Comparison of ENCODE assay signal across 25 mouse cellular contexts in the genomic region with DNA sequence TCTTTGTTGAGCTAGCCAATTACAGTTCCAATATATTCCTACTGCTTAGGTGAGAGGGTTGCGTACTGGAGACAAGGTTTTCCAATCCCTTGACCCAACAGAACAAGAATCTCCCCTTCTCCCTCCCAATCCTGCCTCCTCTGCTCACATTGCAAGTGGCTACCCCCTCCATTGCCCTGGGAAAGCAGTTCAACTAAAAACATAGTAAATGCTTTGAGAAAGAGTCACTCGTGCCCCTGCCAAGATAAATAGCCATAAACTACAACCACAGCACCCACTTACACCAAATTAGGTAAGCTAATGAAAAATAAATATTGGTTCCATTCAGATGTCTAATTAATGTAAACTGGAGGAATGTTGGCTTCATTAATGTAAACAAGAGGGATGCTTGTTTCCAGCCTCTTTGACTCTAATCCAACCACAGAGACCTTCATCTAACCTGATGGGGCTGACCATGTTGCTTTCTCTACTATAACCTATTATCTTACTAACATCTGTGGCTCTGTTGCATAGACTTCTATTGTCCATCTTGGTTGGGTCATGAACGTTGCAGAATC. TPM values are rescaled to one million over a fixed set of nuclear protein-coding genes. Genes with fewer than 3 reads are reported as not detected.
A peak's percentile ranks its signal among the peaks of the same experiment; 100 is the strongest.
DNase-seq lines count a peak whose midpoint lies in the region; ATAC-seq and TF ChIP-seq lines count a peak whose summit lies in the region.
"Had no signal": no experiment of that assay in that cellular context is flagged by ENCODE, and none has a peak within 500 bp of the region (broad histone marks: within the 10 kb centered on the region; RNA-seq: fewer than 3 reads in every experiment).

No protein-coding gene starts in this region.

- no peak overlapping the region for H3K4me2 ChIP-seq in limb, embryonic 13.5 days (replicated peaks)
- H3K4me2 ChIP-seq in lung, postnatal 0 days (replicated peaks; ENCODE audit: low read depth, low read length), result no peak overlapping the region

- no peak overlapping the region for H3K9ac ChIP-seq in limb, embryonic 13.5 days
- H3K9ac ChIP-seq in lung, postnatal 0 days (replicated peaks; ENCODE audit: low read depth), result no peak overlapping the region

- no peak for TF ChIP-seq EP300 in lung, postnatal 0 days (IDR thresholded peaks at IDR 0.05)

- in situ Hi-C loops in Patski (cut with MboI; ENCODE audit: low pct_unique_long_range_greater_than_20kb), result no loop called here

- DNase-seq in heart, adult 11 months, result peak; percentile 24
- DNase-seq in heart, postnatal 25 days (ENCODE audit: low spot score), result no peak
- DNase-seq in limb, embryonic 10.5 days (ENCODE audit: low spot score), result no peak
- peak; percentile 96 for DNase-seq in Muller cell, postnatal 12 days (ENCODE audit: inconsistent ontology term)
- peak; percentile 61 for DNase-seq in Patski (ENCODE audit: low read depth, low spot score)
- no peak for DNase-seq in frontal cortex, adult 2 months (ENCODE audit: extremely low spot score in 1 of 2, low spot score in 1 of 2)
- DNase-seq in lung, postnatal 0 days (ENCODE audit: low spot score), result no peak
- DNase-seq: adrenal gland, adult 2 months; adrenal gland, adult 8-10 months; adrenal gland, postnatal 10 days; adrenal gland, postnatal 14 days; adrenal gland, postnatal 25 days; adrenal gland, postnatal 36 days; B cell, adult 2 months; cerebellum, adult 11 months; cerebellum, adult 11-12 months; cerebellum, adult 18-20 months; cerebellum, adult 2 months had no signal

- peak; percentile 44 for ATAC-seq in limb, embryonic 13.5 days (ENCODE audit: low FRiP score, low read depth)
- peak; percentile 90 for ATAC-seq in Patski
- ATAC-seq in lung, postnatal 0 days, result no peak
- ATAC-seq: activated CD4-positive, CD25-positive, alpha-beta regulatory T cell, adult 4 months; CD4-positive, CD25-positive, alpha-beta regulatory T cell, adult 4 months had no signal

- no peak for TF ChIP-seq CTCF in Patski (IDR thresholded peaks at IDR 0.05)
- no peak for TF ChIP-seq CTCF in lung, postnatal 0 days (IDR thresholded peaks at IDR 0.05)

- H3K27me3 ChIP-seq in limb, embryonic 13.5 days, result no peaks in the 10 kb centered on the region
- no peaks in the 10 kb centered on the region for H3K27me3 ChIP-seq in limb, embryonic 10.5 days (ENCODE audit: low read depth, poor library complexity, severe bottlenecking)
- H3K27me3 ChIP-seq in Patski, result no peaks in the 10 kb centered on the region
- no peaks in the 10 kb centered on the region for H3K27me3 ChIP-seq in lung, postnatal 0 days (replicated peaks; ENCODE audit: insufficient read depth, low read length)
- H3K27me3 ChIP-seq: CH12.LX had no signal

- CTCF ChIA-PET in Patski (lab: Charles Lee), result interaction anchor here (0.7 to 1.5 kb wide), 2 partner anchors 7 to 23 kb away, joined by 3 to 4 read pairs; no protein-coding TSS in a partner anchor

- intact Hi-C loops in heart, postnatal 25 days (cut with DNase I), result no loop called here

- no peak overlapping the region for H3K27ac ChIP-seq in limb, embryonic 13.5 days
- H3K27ac ChIP-seq in limb, embryonic 10.5 days, result no peak overlapping the region
- H3K27ac ChIP-seq in lung, postnatal 0 days (ENCODE audit: low read length), result no peak overlapping the region

- no peaks in the 10 kb centered on the region for H3K9me3 ChIP-seq in limb, embryonic 13.5 days
- H3K9me3 ChIP-seq in limb, embryonic 10.5 days (replicated peaks), result no peaks in the 10 kb centered on the region
- no peaks in the 10 kb centered on the region for H3K9me3 ChIP-seq in lung, postnatal 0 days (ENCODE audit: low read length)
- H3K9me3 ChIP-seq: G1E had no signal

- no peaks in the 10 kb centered on the region for H3K4me1 ChIP-seq in limb, embryonic 13.5 days
- no peaks in the 10 kb centered on the region for H3K4me1 ChIP-seq in limb, embryonic 10.5 days
- H3K4me1 ChIP-seq in lung, postnatal 0 days (ENCODE audit: insufficient read depth, low read depth, low read length), result no peaks in the 10 kb centered on the region

- H3K36me3 ChIP-seq in limb, embryonic 13.5 days, result no peaks in the 10 kb centered on the region
- no peaks in the 10 kb centered on the region for H3K36me3 ChIP-seq in limb, embryonic 10.5 days
- H3K36me3 ChIP-seq in lung, postnatal 0 days (ENCODE audit: insufficient read depth, low read length), result no peaks in the 10 kb centered on the region
- H3K36me3 ChIP-seq: G1E had no signal

- WGBS in limb, embryonic 13.5 days, result 72% methylated on average over 3 of the region's 3 CpGs
- 91% methylated on average over 3 of the region's 3 CpGs for WGBS in limb, embryonic 10.5 days
- 73% methylated on average over 3 of the region's 3 CpGs for WGBS in lung, postnatal 0 days

- POLR2A ChIA-PET in Patski (lab: Charles Lee), result no interaction called here

- no peak overlapping the region for H3K4me3 ChIP-seq in limb, embryonic 13.5 days
- no peak overlapping the region for H3K4me3 ChIP-seq in limb, embryonic 10.5 days
- H3K4me3 ChIP-seq in lung, postnatal 0 days (ENCODE audit: low read depth, low read length), result no peak overlapping the region

RNA-seq across cellular contexts. Expression of a gene that starts 21.6 kb away (rescaled TPM):
- under 1 TPM; 0.22 to 0.29 TPM for total RNA-seq in heart, postnatal 25 days (2021)
- polyA plus RNA-seq in limb, embryonic 13.5 days (2015; fragmentation: Nextera tagmentation; extraction: Ambion mirVana), result 14.3 and 17.9 TPM in 2 replicates
- polyA plus RNA-seq in limb, embryonic 10.5 days (2016; fragmentation: Nextera tagmentation; extraction: Ambion mirVana), result 0.55 and 1.5 TPM in 2 replicates
- polyA plus RNA-seq in Patski (2021), result 0.08 TPM
- polyA plus RNA-seq in frontal cortex, adult 2 months (2012; rRNA removed), result 2.8 and 6.5 TPM in 2 replicates
- polyA plus RNA-seq in lung, postnatal 0 days (2015; fragmentation: Nextera tagmentation; extraction: Ambion mirVana), result 67.6 and 90.5 TPM in 2 replicates
- total RNA-seq: adrenal gland, adult 18-20 months; adrenal gland, adult 2 months; adrenal gland, adult 8-10 months; adrenal gland, postnatal 10 days; adrenal gland, postnatal 14 days; adrenal gland, postnatal 25 days; adrenal gland, postnatal 36 days; CH12.LX; MEL had no signal
- polyA plus RNA-seq: activated CD4-positive, CD25-positive, alpha-beta regulatory T cell, adult 4 months; adrenal gland, adult 2 months; CD4-positive, CD25-positive, alpha-beta regulatory T cell, adult 4 months; G1E had no signal

RNA-seq across cellular contexts. Expression of a gene that starts 47.0 kb away (rescaled TPM):
- 1 to 10 TPM; 5.8 to 9.1 TPM for total RNA-seq in heart, postnatal 25 days (2021)
- 0.57 TPM in 1 of 2 replicates, not detected in the other for polyA plus RNA-seq in limb, embryonic 13.5 days (2015; fragmentation: Nextera tagmentation; extraction: Ambion mirVana)
- polyA plus RNA-seq in limb, embryonic 10.5 days (2016; fragmentation: Nextera tagmentation; extraction: Ambion mirVana), result 2.2 TPM in 1 of 2 replicates, not detected in the other
- 19.7 TPM for polyA plus RNA-seq in Patski (2021)
- 0.19 and 0.60 TPM in 2 replicates for polyA plus RNA-seq in frontal cortex, adult 2 months (2012; rRNA removed)
- not detected in 2 replicates for polyA plus RNA-seq in lung, postnatal 0 days (2015; fragmentation: Nextera tagmentation; extraction: Ambion mirVana)
- polyA plus RNA-seq: adrenal gland, adult 2 months; CD4-positive, CD25-positive, alpha-beta regulatory T cell, adult 4 months; cerebellum, adult 2 months; G1E had no signal

Comparison
In these comparisons a context has a peak if more than half of its experiments do, and no peak if none do; other contexts are left out.
1. DNase-seq: peak in heart, adult 11 months (single experiment), Muller cell, postnatal 12 days (single experiment) and Patski (single experiment); none in heart, postnatal 25 days (single experiment), limb, embryonic 10.5 days (single experiment), frontal cortex, adult 2 months (0 of 2) and lung, postnatal 0 days (single experiment).